Mouse (Mus musculus) left cerebral cortex, postnatal 36 days (tissue): ENCODE results near the gene Plbd2. TPM values are rescaled to one million over a fixed set of nuclear protein-coding genes. Genes with fewer than 3 reads are reported as not detected.

Source experiments
- DNase-seq, 2 experiments: peaks; one replicate each; pipeline ENCODE4 v3.0.0; 2021 to 2022; ENCODE audit warnings: low spot score in 2 of 2, mixed read lengths in 1 of 2
- intact Hi-C: fragments of 180-260 bp; cut with DNase I; formaldehyde crosslinking; loops from one replicate; pipeline ENCODE4 v1.15.1; 2025
- total RNA-seq, 2 experiments: library from RNA; stranded (reverse); gene quantifications; 2 replicates each; pipeline ENCODE4 v1.2.3; 2021

Gene Plbd2
- total RNA-seq, 2 experiments from 2014 or later, result 57.2 to 66.1 TPM

DNA sequence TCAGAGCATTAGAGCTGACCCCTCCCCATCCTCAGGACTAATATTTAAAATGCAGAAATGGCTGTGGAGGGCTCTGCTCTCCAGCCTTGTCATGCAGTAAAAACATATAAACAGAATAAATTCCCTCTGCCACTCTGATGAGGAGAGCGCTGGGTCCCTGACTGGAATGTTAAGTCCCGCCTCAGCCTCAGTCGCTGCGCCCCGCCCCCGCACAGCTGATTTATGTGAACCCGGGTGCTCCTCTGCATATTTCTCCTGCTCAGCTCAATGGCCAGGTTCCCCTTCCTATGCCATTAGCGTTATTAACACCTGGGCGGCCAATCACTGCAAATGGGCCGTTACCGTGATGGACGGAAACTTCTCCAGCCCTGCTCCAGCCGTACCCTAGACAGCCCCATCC is 56.1 kb downstream of the Plbd2 start:
- no peak for DNase-seq
- intact Hi-C loops, result no loop called here

DNA sequence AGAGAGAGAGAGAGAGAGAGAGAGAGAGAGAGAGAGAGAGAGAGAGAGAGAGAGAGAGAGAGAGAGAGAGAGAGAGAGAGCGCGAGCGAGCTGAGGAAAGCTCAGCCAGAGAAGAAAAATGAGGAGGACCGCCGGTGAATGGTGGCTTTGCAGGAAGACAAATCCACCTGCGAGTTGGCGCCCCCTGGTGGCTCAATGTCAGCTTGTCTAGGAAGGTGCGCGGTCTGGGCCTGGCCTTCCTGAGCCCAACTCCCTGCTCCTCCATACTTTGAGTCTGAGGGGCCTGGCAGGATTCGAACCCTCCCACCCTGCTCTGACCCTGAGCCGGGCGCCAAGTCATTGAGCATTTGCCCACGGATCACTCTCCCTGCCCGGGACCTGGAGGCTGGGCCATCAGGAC is 62.7 kb downstream of the Plbd2 start:
- intact Hi-C loops, result loop anchor here (2.0 kb wide), 1 partner anchor 294 kb away; no protein-coding TSS in a partner anchor
- peak; percentile 80 to 88 for DNase-seq

DNA sequence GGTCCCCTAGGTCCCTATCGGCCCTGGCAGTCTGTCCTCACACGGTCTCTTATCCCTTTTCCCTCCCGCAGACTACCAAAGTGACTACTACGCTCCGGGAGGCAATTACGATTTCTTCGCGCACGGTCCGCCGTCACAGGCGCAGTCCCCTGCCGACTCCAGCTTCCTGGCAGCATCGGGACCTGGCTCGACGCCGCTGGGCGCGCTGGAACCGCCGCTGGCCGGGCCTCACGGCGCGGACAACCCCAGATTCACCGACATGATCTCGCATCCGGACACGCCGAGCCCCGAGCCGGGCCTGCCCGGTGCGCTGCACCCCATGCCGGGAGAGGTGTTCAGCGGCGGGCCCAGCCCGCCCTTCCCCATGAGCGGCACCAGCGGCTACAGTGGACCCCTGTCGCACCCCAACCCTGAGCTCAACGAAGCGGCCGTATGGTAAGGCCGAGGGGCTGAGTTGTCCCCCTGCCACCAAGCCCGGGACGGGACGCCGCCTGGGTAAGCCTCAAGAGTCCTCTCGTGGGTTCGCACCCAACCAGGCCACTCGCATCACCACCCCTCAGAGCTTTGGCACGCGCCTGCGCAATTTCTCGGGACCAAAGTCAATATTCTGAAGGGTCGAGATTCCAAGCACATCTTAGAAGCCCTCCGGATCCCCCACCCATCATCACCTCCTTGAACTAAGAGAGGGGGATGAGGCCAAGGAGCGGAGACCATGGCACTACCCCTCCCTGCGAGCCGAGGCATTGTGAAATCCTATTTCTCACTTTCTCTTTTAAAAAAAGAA is 63.3 kb downstream of the Plbd2 start:
- DNase-seq, result no peak

DNA sequence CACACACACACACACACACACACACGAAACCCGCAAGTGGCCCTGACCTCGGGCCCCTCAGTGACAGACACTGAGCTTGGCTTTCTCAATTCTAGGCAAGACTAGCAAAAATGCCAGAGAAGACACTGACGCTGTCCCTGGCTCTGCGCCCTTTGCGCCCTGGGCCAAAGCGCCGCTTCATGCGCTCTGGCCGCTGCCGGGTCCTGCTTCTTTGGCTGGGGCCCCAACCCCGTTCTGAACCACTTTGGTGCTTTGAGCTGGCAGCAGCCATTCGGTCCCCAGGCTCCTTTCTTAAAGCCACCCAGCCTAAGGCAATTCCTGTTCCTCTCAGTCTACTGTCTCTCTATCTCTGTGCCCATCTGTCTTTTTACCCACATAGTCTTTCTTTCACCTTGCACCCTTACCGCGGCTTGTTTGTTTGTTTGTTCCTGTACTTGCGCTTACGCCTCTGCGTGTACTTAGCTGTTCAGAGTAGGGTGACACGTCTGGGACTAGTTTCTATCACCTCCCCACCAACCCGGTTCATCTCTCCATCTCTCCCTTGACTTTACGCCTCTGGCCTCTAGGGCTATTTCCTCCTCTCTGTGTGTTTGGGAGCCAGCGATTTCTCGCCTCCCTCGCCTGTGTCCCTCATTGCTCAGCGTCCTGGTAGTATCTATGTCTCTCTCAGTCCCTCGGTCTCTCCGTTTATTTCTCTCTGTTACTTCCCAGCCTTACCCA is 64.3 kb downstream of the Plbd2 start:
- DNase-seq, result no peak
- intact Hi-C loops, result loop anchor here (5.0 to 10.0 kb wide), 2 partner anchors 602 to 634 kb away; no protein-coding TSS in a partner anchor

More for the DNA sequence above, 63.3 kb downstream of the Plbd2 start:
- intact Hi-C loops, result loop anchor here (2.0 to 10.0 kb wide), 3 partner anchors 293 to 635 kb away; no protein-coding TSS in a partner anchor

DNA sequence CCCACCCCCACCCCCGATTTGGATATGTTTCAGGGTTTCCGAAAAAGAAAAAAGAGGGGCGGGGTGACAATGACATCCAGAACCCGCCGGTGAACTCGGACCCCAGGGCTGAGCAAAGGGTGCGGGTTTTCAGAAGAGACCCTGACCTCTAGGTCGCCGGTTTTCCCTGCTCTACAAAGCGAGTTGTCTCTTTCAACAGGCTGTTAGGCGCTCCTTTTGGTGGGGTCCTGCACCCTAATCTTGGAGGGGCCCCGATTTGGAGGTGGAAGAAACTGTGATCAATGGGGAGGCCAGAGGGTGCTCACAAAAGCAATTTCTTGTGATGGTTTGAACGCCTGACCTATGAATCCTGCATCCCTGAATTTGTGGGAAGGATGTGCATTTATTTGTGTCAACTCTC is 65.0 kb downstream of the Plbd2 start:
- no peak for DNase-seq
- intact Hi-C loops, result loop anchor here (5.0 to 10.0 kb wide), 2 partner anchors 601 to 634 kb away; no protein-coding TSS in a partner anchor

DNA sequence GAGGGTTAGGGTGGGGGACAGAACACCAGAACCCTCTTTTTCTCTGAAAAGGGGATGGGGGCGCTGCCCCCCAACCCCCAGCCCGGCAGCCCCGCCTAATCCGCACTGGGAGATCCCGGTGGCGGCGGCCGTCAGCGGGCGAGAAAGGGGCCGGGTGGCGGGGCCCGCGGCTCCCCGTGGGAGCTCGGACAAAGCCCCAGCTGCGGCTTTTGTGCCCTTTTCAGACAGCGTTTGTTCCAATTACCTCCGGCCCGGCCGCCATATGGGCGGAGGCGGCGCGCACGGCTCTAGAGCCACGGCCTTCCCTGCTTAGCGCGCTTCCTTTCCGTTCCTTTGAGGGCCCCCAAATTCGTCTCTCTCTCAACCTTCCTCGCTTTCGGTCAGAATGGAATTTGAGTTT is 65.4 kb downstream of the Plbd2 start:
- no peak for DNase-seq
- intact Hi-C loops, result loop anchor here (5.0 to 10.0 kb wide), 2 partner anchors 601 to 633 kb away; no protein-coding TSS in a partner anchor

DNA sequence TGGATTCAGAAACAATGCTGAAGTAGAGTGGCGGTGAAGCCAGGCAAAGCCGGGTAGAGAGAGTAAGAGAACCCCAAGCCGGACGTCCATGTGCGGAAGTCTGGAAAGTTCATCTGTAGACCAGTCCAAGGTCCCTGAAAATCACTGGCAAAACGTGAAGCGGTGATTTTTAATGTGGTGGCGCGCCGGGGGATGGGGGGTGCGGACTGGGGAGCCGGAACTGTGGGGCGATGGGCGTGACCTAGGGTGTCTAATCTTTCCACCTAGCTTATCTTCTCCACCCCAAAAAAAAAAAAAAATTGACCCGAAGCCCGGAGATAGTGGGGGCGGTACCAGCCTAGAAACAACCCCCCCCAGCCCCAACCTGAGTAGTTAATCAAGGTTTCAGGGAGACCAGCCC is 65.9 kb downstream of the Plbd2 start:
- intact Hi-C loops, result loop anchor here (5.0 to 10.0 kb wide), 2 partner anchors 600 to 633 kb away; no protein-coding TSS in a partner anchor
- DNase-seq, result no peak

DNA sequence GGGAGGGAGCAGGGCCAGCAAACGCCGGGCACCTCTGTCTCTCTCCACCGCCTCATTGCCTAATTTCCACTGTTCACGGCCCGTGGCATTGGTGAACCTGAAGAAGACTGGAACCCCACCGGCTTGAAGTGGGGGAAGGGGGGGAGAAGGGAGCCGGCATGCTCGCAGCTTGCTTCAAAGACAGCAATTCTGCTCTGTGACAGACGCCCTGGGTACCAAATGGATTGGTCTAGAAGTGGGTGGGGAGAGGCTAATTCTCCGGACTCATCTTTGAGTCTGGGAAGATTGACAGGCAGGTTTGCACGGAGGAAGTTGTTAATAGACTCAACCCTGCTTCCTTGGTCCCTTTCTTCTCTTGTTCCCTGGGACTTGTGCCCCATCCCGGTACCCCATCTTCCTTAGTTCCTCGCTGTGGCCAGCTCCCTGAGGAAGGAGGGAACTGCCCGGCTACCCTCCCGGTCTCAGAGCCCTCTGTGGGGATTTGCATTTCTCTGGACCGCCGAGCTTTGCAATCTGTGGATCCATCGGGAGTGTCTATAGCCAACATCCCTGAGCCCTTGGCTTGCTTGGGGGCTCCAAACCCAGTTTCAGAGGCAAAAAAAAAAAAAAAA is 66.4 kb downstream of the Plbd2 start:
- intact Hi-C loops, result loop anchor here (5.0 to 10.0 kb wide), 2 partner anchors 600 to 632 kb away; no protein-coding TSS in a partner anchor
- DNase-seq, result no peak

DNA sequence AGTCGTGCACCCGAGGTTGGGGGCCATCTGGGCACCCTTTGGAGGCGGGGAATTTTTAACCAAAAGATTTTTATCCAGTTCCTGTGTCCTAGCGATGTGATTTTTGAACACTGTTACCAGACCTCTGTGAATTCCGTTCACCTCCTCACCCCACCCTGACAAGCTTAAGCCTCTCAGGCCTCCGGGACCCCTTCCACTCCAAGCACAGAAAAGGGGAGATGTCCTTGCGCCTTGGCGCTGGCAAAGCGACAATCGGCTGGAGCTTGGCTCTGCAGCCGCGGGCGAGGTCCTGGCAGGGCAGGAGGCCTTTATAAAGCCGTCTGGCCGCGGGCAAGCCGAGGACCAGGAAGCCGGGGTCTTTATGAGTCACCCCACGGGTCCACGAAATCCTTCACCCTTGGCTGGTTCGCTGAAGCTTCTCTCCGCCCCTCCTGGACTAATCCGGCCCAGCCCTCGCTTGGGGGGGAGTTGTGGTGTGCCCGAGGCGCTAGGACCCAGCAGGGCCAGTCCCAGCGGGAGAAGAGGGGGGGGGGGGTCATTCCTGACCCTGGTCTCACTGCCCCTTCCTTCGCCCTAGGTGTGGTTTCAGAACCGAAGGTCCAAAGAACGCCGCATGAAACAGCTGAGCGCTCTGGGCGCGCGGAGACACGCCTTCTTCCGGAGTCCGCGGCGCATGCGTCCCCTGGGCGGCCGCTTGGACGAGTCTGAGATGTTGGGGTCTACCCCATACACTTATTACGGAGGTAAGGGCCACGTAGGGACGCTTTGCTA is 67.5 kb downstream of the Plbd2 start:
- intact Hi-C loops, result loop anchor here (5.0 to 10.0 kb wide), 2 partner anchors 599 to 631 kb away; no protein-coding TSS in a partner anchor
- no peak for DNase-seq

DNA sequence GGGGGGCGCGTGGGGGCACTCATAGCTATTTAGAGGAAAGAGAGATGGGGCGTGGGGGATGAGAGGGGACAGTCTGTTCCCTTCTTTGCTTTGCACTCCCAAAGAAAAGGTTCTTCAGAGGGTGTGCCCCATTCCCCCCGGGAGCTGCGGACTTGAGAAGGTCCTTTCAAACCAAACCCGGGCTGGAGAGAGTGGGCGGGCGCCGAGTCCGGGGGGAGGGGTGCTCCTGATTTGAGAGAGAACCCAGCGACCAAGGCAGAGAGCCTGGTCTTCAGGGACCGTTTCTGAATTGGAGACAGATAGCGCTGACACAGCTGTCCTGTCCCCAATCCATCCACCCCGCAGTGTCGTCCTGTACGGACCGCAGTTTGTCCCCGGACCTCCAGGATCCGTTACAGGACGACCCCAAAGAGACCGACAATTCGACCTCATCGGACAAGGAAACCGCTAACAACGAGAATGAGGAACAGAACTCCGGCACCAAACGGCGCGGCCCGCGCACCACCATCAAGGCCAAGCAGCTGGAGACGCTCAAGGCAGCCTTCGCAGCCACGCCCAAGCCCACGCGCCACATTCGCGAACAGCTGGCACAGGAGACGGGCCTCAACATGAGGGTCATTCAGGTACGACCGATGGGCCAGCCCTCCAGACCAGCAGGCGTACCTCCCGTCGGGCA is 68.3 kb downstream of the Plbd2 start:
- intact Hi-C loops, result loop anchor here (5.0 to 10.0 kb wide), 2 partner anchors 598 to 630 kb away; no protein-coding TSS in a partner anchor
- no peak for DNase-seq

DNA sequence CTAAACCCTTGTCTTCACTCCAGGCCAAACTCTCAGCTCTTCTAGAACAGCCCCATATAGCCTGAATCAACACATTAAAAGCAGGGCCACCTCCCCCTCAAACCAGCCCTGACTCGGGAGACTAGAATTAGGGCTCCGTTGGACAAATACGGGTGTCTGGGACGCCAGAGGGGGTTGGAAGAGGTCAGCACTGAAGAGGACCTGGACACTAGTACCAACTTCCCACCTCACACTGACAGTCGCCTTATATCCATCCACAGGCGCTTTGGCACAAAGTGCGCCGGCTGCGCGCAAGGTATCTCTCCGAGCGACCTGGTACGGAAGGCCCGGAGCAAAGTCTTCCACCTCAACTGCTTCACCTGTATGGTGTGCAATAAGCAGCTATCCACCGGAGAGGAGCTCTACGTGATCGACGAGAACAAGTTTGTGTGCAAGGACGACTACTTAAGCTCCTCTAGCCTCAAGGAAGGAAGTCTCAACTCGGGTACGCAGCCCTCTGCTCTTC is 69.1 kb downstream of the Plbd2 start:
- intact Hi-C loops, result loop anchor here (5.0 to 10.0 kb wide), 2 partner anchors 629 to 762 kb away; partner anchors contain the start of gene Tbx3

More for the DNA sequence above, 69.1 kb downstream of the Plbd2 start:
- DNase-seq, result no peak

Other genes starting within 250 kb of the Plbd2 start
- gene Lhx5, start 71.9 kb downstream of the Plbd2 start, total RNA-seq, result not detected
- 1 to 10 TPM; 5.5 to 5.7 TPM for gene Sdsl, start 30.8 kb downstream of the Plbd2 start, total RNA-seq
- gene Sds, start 27.1 kb downstream of the Plbd2 start, total RNA-seq, result not detected
- gene Slc8b1, start 7.5 kb upstream of the Plbd2 start, total RNA-seq, result 1 to 10 TPM; 4.2 to 8.2 TPM
- 10 to 100 TPM; 32.9 to 36.0 TPM for gene Tpcn1, start 85.0 kb upstream of the Plbd2 start, total RNA-seq
- 1 to 10 TPM in 1 of 2 experiments, under 1 TPM in 1; 0.81 to 1.1 TPM for gene Iqcd, start 85.4 kb upstream of the Plbd2 start, total RNA-seq
- gene Rita1, start 109.0 kb upstream of the Plbd2 start, total RNA-seq, result 10 to 100 TPM; 35.7 to 36.3 TPM
- gene Ddx54, start 109.1 kb upstream of the Plbd2 start, total RNA-seq, result 10 to 100 TPM; 36.9 to 43.1 TPM
- gene Cfap73, start 130.6 kb upstream of the Plbd2 start, total RNA-seq, result not detected
- 10 to 100 TPM; 90.0 to 92.7 TPM for gene Rasal1, start 145.2 kb upstream of the Plbd2 start, total RNA-seq
- gene Dtx1, start 208.3 kb upstream of the Plbd2 start, total RNA-seq, result 10 to 100 TPM; 67.3 to 71.3 TPM
- gene Oas2, start 246.2 kb upstream of the Plbd2 start, total RNA-seq, result under 1 TPM in 1 of 2 experiments, not detected in 1; 0.23 TPM